Mouse (Mus musculus): ENCODE measurements at regions not wholly inside any gene's neighbourhood (a gene's known extent, or its start where the extent isn't known, plus 50 kb on each side); places are given as distances from the start of the nearest gene placed in this dataset.

GRCm38 (mm10) chr2:117399487-117399886 is 56.7 kb upstream of the Rasgrp1 start:
- no peak for DNase-seq (ENCODE audit: low spot score in 2 of 2)

- no peak for DNase-seq (ENCODE audit: low spot score in 2 of 2)
Measured at GRCm38 (mm10) chr2:117403425-117404175, 60.8 kb upstream of the Rasgrp1 start.

GRCm38 (mm10) chr2:117405453-117405852 is 62.7 kb upstream of the Rasgrp1 start:
- no peak for DNase-seq (ENCODE audit: low spot score in 2 of 2)

- no peak for DNase-seq (ENCODE audit: low spot score in 2 of 2)
Measured at GRCm38 (mm10) chr2:117408241-117408640, 65.4 kb upstream of the Rasgrp1 start.

- DNase-seq (ENCODE audit: low spot score in 2 of 2): no peak
Measured at GRCm38 (mm10) chr2:117412045-117412606, 69.3 kb upstream of the Rasgrp1 start.

- DNase-seq (ENCODE audit: low spot score in 2 of 2): peak in 1 of 2 experiments; percentile 59
Measured at GRCm38 (mm10) chr2:117417229-117417970, 74.6 kb upstream of the Rasgrp1 start.

GRCm38 (mm10) chr2:117418121-117418615 is 75.4 kb upstream of the Rasgrp1 start:
- no peak for DNase-seq (ENCODE audit: low spot score in 2 of 2)

GRCm38 (mm10) chr2:117418711-117419110 is 75.9 kb upstream of the Rasgrp1 start:
- no peak for DNase-seq (ENCODE audit: low spot score in 2 of 2)

GRCm38 (mm10) chr2:117421376-117421775 is 78.6 kb upstream of the Rasgrp1 start:
- DNase-seq (ENCODE audit: low spot score in 2 of 2): no peak

GRCm38 (mm10) chr2:117422756-117423155 is 80.0 kb upstream of the Rasgrp1 start:
- no peak for DNase-seq (ENCODE audit: low spot score in 2 of 2)

- no peak for DNase-seq (ENCODE audit: low spot score in 2 of 2)
Measured at GRCm38 (mm10) chr2:117429205-117429604, 86.4 kb upstream of the Rasgrp1 start.

- peak; percentile 79 to 86 for DNase-seq (ENCODE audit: low spot score in 2 of 2)
Measured at GRCm38 (mm10) chr2:117432010-117432409, 89.2 kb upstream of the Rasgrp1 start.

- DNase-seq (ENCODE audit: low spot score in 2 of 2): no peak
Measured at GRCm38 (mm10) chr2:117432923-117433322, 90.1 kb upstream of the Rasgrp1 start.

- no peak for DNase-seq (ENCODE audit: low spot score in 2 of 2)
Measured at GRCm38 (mm10) chr2:117433482-117433881, 90.7 kb upstream of the Rasgrp1 start.

- DNase-seq (ENCODE audit: low spot score in 2 of 2): no peak
Measured at GRCm38 (mm10) chr2:117438079-117438478, 95.3 kb upstream of the Rasgrp1 start.

- peak; percentile 74 to 85 for DNase-seq (ENCODE audit: low spot score in 2 of 2)
Measured at GRCm38 (mm10) chr2:117438586-117439371, 96.0 kb upstream of the Rasgrp1 start.

- no peak for DNase-seq (ENCODE audit: low spot score in 2 of 2)
Measured at GRCm38 (mm10) chr2:117439372-117440183, 96.8 kb upstream of the Rasgrp1 start.

- no peak for DNase-seq (ENCODE audit: low spot score in 2 of 2)
Measured at GRCm38 (mm10) chr2:117440801-117441281, 98.0 kb upstream of the Rasgrp1 start.

- DNase-seq (ENCODE audit: low spot score in 2 of 2): no peak
Measured at GRCm38 (mm10) chr2:117442862-117443261, 100.1 kb upstream of the Rasgrp1 start.

- no peak for DNase-seq (ENCODE audit: low spot score in 2 of 2)
Measured at GRCm38 (mm10) chr2:117444671-117445070, 101.9 kb upstream of the Rasgrp1 start.

- no peak for DNase-seq (ENCODE audit: low spot score in 2 of 2)
Measured at GRCm38 (mm10) chr2:117446876-117447275, 104.1 kb upstream of the Rasgrp1 start.
